Mouse (Mus musculus) left cerebral cortex, adult 2 months (tissue): ENCODE data around the gene Gm28043. TPM values are rescaled to one million over a fixed set of nuclear protein-coding genes. Genes with fewer than 3 reads are reported as not detected.

ENCODE experiments used
- DNase-seq, 2 experiments: peaks; one replicate each; pipeline ENCODE4 v3.0.0; 2021 to 2022; ENCODE audit warnings: low spot score in 2 of 2, mixed read lengths in 1 of 2; ENCODE audit errors: extremely low spot score in 1 of 2
- H3K27ac ChIP-seq: fragments of 200-600 bp; 2 replicates; pipeline ENCODE4 v1.8.1; 2022
- H3K4me3 ChIP-seq: fragments of 200-600 bp; 2 replicates; pipeline ENCODE4 v1.8.1; 2022
- CTCF ChIP-seq: fragments of 200-600 bp; IDR thresholded peaks from 2 replicates; pipeline ENCODE4 v1.8.1; 2022; ENCODE audit warnings: antibody characterized with exemption, mild to moderate bottlenecking, moderate library complexity
- intact Hi-C: fragments of 180-260 bp; cut with DNase I; formaldehyde crosslinking; loops from one replicate; pipeline ENCODE4 v1.15.1; 2025
- microRNA-seq, 2 experiments: library from miRNA; unstranded; fragments of <30 nt; microRNA quantifications; one replicate each; pipeline ENCODE4 v1.2.0; 2021
- total RNA-seq, 2 experiments: library from RNA; stranded (reverse); gene quantifications; 2 replicates each; pipeline ENCODE4 v1.2.3; 2021

Gene Gm28043
- total RNA-seq, 2 experiments from 2014 or later, result 4.5 to 4.8 TPM

GRCm38 (mm10) chr17:29737849-29738804 is 123.5 kb downstream of the Gm28043 start:
- peak; percentile 13 for TF ChIP-seq CTCF
- Histone ChIP-seq H3K4me3 (no peak overlapping the region), H3K27ac (no peak overlapping the region)
- intact Hi-C loops, result no loop called here
- peak; percentile 24 to 45 for DNase-seq

GRCm38 (mm10) chr17:29747466-29747865 is 132.8 kb downstream of the Gm28043 start:
- no peak for DNase-seq
- Histone ChIP-seq H3K4me3 (no peak overlapping the region), H3K27ac (no peak overlapping the region)
- intact Hi-C loops, result no loop called here
- no peak for TF ChIP-seq CTCF

Small RNAs within 50 kb of the gene (microRNA-seq; reads per million reads assigned to microRNA genes)
- 0 to 0.24 reads per million in 2 experiments for gene Mir7667

Other genes starting within 250 kb of the Gm28043 start
- 10 to 100 TPM in 1 of 2 experiments, 1 to 10 TPM in 1; 9.2 to 13.6 TPM for gene Pim1, start 124.1 kb upstream of the Gm28043 start, total RNA-seq
- gene Gm17657, start 65.2 kb upstream of the Gm28043 start, total RNA-seq, result not detected
- 10 to 100 TPM; 39.7 to 40.8 TPM for gene Tbc1d22b, start 65.1 kb upstream of the Gm28043 start, total RNA-seq
- not detected for gene Tmem217, start 62.5 kb upstream of the Gm28043 start, total RNA-seq
- gene Rnf8, start 86 bp upstream of the Gm28043 start, total RNA-seq, result 10 to 100 TPM; 67.2 to 76.2 TPM
- 100 to 1,000 TPM; 107 to 132 TPM for gene Cmtr1, start 45.7 kb downstream of the Gm28043 start, total RNA-seq
- 10 to 100 TPM; 13.9 to 17.3 TPM for gene Ccdc167, start 102.2 kb downstream of the Gm28043 start, total RNA-seq